Mouse (Mus musculus): ENCODE results near the gene Hscb.
A peak's percentile ranks its signal among the peaks of the same experiment; 100 is the strongest.

The Hscb gene

DNA sequence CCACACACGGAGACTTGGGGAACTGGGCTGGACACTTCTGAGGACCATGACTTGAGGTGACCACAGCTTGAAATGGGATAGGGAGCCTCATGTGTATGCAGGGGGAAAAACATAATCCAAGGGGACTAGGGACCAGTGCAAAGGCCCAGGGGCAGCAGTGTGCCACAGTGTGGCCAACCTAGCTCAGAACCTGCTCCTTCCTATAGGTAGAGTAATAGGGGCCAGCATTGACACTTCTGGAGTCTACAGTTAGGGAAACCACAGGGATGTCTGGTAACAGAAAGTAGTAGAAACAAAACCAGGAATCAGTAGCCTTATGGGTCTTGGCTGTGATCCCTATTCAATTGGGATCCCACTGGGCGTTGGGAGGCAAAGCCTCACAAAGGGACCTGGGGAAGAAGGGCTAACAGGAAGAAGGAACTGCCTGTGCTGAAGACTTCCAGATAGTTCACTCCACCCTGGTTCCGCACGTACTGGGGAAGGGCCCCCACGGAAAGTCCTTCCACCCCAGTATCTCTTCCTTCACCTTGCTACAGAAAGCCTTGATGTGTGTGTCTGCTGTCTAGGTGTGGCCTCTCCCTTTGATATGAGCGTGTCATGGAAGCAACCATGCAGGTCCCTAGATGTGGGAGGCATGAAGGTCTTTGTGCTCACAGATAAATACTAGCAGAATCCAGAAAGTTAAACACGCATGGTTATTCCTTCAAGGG lies 57.9 kb downstream of the Hscb start:
- no peak for DNase-seq (ENCODE audit: low read depth, low spot score)

DNA sequence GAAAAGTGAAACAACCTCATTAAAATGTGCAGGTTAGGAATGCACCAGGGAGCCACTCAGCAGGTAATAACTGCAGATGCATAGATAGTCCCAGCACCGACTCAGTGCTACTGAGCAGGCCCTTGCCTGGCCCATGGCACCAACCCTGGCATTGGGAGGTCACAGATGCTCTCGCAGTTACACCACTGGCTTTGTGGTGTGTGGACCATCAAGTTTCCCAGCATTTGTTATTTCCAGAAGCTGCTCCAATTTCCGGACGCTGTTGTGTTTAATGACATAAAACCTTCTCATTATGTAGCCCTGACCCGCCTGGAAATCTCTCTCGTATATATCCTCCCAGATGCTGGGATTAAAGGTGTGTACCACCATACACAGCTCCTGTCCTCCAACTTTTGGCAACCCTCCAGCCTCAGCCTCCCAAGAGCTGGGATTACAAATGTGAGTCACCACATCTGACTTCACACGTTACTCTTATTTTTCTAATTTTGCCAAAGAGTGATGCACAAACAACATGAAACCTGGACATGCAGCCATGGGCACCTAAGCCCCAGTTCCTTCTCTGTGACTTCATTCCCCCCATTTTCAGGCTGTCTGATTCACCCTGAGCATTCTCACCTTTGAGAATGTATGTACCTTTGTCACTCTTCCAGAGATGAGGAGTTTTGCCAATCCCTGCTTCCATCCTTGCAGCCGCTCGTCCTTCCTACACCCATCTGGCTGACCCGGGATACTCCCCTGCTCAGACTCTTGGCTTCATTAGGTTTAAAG lies 58.6 kb downstream of the Hscb start:
- no peak for DNase-seq (ENCODE audit: low read depth, low spot score)

- DNase-seq (ENCODE audit: low read depth, low spot score), result peak; percentile 58
Measured at GRCm38 (mm10) chr5:110779998-110780760, 59.4 kb downstream of the Hscb start, which contains the start of gene Pus1. Gene Pus1 (minus strand): TSS chr5:110780659.

GRCm38 (mm10) chr5:110779276-110779997 lies 60.1 kb downstream of the Hscb start:
- DNase-seq (ENCODE audit: low read depth, low spot score), result no peak
